Mouse (Mus musculus): ENCODE measurements around the gene Snrpg. TPM values are rescaled to one million over a fixed set of nuclear protein-coding genes. Genes with fewer than 3 reads are reported as not detected.

Snrpg gene
- 174 and 204 TPM in 2 replicates for polyA plus RNA-seq (2015; fragmentation: Nextera tagmentation; extraction: Ambion mirVana)

DNA sequence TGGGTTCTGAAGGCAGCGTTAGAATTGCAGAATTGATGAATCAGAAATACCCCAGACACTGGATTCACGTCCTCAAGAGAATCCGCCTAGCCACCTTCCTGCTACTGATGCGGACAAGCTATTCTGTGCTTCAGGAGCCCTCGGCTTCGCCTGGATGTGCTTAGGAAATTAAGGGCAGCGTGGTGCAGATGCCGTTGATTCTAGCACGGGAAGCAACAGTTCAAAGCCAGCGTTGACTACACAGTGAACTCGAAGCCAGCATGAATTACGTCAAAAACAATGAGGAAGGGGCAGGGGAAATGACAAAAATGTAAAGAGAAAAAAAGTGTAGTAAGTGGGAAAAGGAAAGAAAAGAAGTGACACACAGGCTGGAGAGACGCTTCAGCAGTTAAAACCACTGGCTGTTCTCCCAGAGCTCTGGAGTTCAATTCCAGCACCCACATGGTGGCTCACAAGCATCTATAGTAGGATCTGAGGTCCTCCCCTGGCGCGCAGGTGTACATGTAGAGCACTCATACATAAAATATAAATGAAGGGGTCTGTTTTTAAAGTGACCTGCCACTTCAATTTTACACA is at the start of gene Snrpg:
Gene Snrpg, plus strand, starts transcription at position 541 of the 576 bp plus-strand sequence.
- ATAC-seq (no peak; the same call in 1 of the 2 replicates), DNase-seq (no peak)
- H3K27ac ChIP-seq (ENCODE audit: low read depth), result peak within 1 kb of the TSS; percentile 83
- H3K4me3 ChIP-seq (ENCODE audit: low read depth, low read length), result peak within 1 kb of the TSS; percentile 69
- peaks cover 7% of the 10 kb centered on the region; the same call in 1 of the 2 replicates for H3K36me3 ChIP-seq (replicated peaks; ENCODE audit: insufficient read depth, low read length)
- 12% methylated on average over 15 of the region's 15 CpGs for WGBS (ENCODE audit: insufficient replicate concordance)
- H3K27me3 ChIP-seq (ENCODE audit: insufficient read depth, low read length), result no peaks in the 10 kb centered on the region
- peaks cover 23% of the 10 kb centered on the region for H3K4me1 ChIP-seq (ENCODE audit: insufficient read depth)
- peak within 1 kb of the TSS; percentile 91 for H3K4me2 ChIP-seq (ENCODE audit: low read depth, low read length)
- peak within 1 kb of the TSS; percentile 74 for H3K9ac ChIP-seq (replicated peaks)
- no peak for TF ChIP-seq CTCF (IDR thresholded peaks at IDR 0.05; ENCODE audit: low read depth)
- TF ChIP-seq EP300 (IDR thresholded peaks at IDR 0.05; ENCODE audit: low read depth), result no peak
- H3K9me3 ChIP-seq (ENCODE audit: low read length), result no peaks in the 10 kb centered on the region

DNA sequence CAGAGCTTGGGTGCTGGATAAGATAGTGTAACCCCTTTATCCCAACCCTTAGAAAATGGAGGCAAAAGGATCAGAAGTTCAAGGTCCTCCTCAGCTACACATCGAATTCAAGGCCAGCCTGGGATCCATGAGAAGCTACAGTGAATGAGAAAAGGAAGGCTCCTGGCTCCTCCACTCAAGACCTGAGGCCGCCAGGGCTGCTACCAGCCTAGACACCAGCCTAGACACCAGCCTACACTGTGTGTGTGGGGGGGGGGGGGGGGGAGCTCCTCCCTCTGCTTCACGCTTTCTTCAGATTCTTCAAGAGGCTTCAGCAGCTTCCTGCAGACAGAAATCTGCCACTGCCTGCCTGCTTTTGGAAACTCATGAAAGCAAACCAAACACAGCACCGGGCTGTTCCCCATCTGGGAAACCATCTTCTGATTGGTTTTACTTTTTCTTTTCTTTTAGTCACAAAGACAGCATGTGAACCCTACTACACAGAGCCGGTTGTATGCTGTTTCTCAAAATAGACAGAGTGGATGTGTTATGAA is 49.0 kb upstream of the Snrpg start:
- Histone ChIP-seq H3K4me3 (ENCODE audit: low read depth, low read length) (no peak overlapping the region), H3K9ac (replicated peaks) (no peak overlapping the region), H3K4me1 (ENCODE audit: insufficient read depth) (no peaks in the 10 kb centered on the region), H3K27me3 (ENCODE audit: insufficient read depth, low read length) (no peaks in the 10 kb centered on the region), H3K36me3 (replicated peaks; ENCODE audit: insufficient read depth, low read length) (no peaks in the 10 kb centered on the region), H3K9me3 (ENCODE audit: low read length) (no peaks in the 10 kb centered on the region), H3K4me2 (ENCODE audit: low read depth, low read length) (no peak overlapping the region), H3K27ac (ENCODE audit: low read depth) (no peak overlapping the region)
- ATAC-seq (no peak), DNase-seq (no peak)
- TF ChIP-seq CTCF (IDR thresholded peaks at IDR 0.05; ENCODE audit: low read depth), result no peak
- no peak for TF ChIP-seq EP300 (IDR thresholded peaks at IDR 0.05; ENCODE audit: low read depth)
- WGBS (ENCODE audit: insufficient replicate concordance), result 68% methylated on average over 5 of the region's 5 CpGs

DNA sequence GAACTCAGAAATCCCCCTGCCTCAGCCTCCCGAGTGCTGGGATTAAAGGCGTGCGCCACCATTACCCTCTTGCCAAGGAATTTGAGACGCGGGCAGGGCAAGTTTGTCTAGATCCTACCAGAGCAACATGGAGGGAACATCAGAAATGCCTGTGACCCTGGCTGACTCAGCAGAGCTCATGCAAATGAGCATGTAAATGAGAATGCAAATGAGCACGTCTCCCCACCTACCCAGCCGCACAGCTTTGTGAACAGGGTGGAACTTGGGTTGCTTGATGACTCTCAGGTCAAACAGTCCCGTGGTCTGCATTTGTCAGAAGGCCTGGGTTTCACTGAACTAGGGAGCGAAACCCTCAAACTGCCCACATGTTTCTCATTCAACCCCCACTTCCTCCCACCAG is 48.1 kb upstream of the Snrpg start:
- no peak overlapping the region for H3K4me2 ChIP-seq (ENCODE audit: low read depth, low read length)
- no peaks in the 10 kb centered on the region for H3K9me3 ChIP-seq (ENCODE audit: low read length)
- DNase-seq (no peak), ATAC-seq (no peak)
- TF ChIP-seq CTCF (IDR thresholded peaks at IDR 0.05; ENCODE audit: low read depth), result no peak
- no peak for TF ChIP-seq EP300 (IDR thresholded peaks at IDR 0.05; ENCODE audit: low read depth)
- 90% methylated on average over 9 of the region's 9 CpGs for WGBS (ENCODE audit: insufficient replicate concordance)
- H3K27ac ChIP-seq (ENCODE audit: low read depth), result no peak overlapping the region
- no peaks in the 10 kb centered on the region for H3K36me3 ChIP-seq (replicated peaks; ENCODE audit: insufficient read depth, low read length)
- H3K27me3 ChIP-seq (ENCODE audit: insufficient read depth, low read length), result no peaks in the 10 kb centered on the region
- no peaks in the 10 kb centered on the region for H3K4me1 ChIP-seq (ENCODE audit: insufficient read depth)
- no peak overlapping the region for H3K4me3 ChIP-seq (ENCODE audit: low read depth, low read length)
- no peak overlapping the region for H3K9ac ChIP-seq (replicated peaks)

DNA sequence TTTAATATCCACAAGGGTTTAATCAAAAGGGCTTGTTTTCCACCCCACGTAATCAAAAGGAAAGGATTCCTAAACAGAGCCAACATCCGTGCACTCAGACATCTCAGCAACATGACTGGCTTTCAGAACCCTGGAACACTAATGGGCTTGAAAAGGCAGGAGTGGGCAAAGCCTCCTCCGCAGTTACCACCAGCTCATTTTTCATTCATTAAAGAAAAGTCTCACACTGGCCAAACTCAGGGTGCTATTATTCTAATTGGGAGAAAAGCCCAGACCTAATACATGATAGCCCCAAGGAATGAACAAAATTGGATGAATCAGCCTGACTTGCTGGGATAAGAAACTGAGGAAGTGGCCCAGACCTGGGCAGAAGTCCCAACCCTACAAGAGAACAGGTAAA is 46.7 kb upstream of the Snrpg start:
- no peaks in the 10 kb centered on the region for H3K27me3 ChIP-seq (ENCODE audit: insufficient read depth, low read length)
- DNase-seq, result no peak
- H3K4me2 ChIP-seq (ENCODE audit: low read depth, low read length), result no peak overlapping the region
- H3K4me1 ChIP-seq (ENCODE audit: insufficient read depth), result no peaks in the 10 kb centered on the region
- WGBS (ENCODE audit: insufficient replicate concordance), result 76% methylated on average over 3 of the region's 3 CpGs
- TF ChIP-seq CTCF (IDR thresholded peaks at IDR 0.05; ENCODE audit: low read depth) (no peak), EP300 (IDR thresholded peaks at IDR 0.05; ENCODE audit: low read depth) (no peak)
- no peak for ATAC-seq
- no peak overlapping the region for H3K4me3 ChIP-seq (ENCODE audit: low read depth, low read length)
- no peaks in the 10 kb centered on the region for H3K36me3 ChIP-seq (replicated peaks; ENCODE audit: insufficient read depth, low read length)
- H3K27ac ChIP-seq (ENCODE audit: low read depth), result no peak overlapping the region
- H3K9me3 ChIP-seq (ENCODE audit: low read length), result no peaks in the 10 kb centered on the region
- H3K9ac ChIP-seq (replicated peaks), result no peak overlapping the region

DNA sequence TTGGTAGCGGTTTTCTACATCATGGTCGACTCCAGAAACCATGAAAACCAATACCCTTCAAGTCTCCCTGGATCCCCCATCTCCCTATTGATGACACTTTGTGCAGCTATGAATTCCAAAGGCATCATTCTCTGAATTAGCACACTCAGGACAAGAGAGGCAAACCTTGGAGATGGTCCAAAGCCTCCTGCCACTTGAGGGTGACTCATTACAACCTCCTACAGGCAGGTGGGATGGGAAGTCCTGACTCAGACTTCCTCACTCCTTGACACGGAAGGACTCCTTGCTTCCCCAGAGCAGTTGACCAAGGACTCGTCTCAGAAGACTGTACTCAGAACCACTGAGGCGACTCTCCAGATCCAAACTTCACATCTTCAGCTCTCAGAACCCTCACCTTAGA is 45.5 kb upstream of the Snrpg start:
- H3K27me3 ChIP-seq (ENCODE audit: insufficient read depth, low read length), result no peaks in the 10 kb centered on the region
- no peak overlapping the region for H3K27ac ChIP-seq (ENCODE audit: low read depth)
- no peak for ATAC-seq
- no peak for TF ChIP-seq CTCF (IDR thresholded peaks at IDR 0.05; ENCODE audit: low read depth)
- no peak for TF ChIP-seq EP300 (IDR thresholded peaks at IDR 0.05; ENCODE audit: low read depth)
- H3K4me1 ChIP-seq (ENCODE audit: insufficient read depth), result no peaks in the 10 kb centered on the region
- no peaks in the 10 kb centered on the region for H3K9me3 ChIP-seq (ENCODE audit: low read length)
- 65% methylated on average over 5 of the region's 5 CpGs for WGBS (ENCODE audit: insufficient replicate concordance)
- no peaks in the 10 kb centered on the region for H3K36me3 ChIP-seq (replicated peaks; ENCODE audit: insufficient read depth, low read length)
- H3K4me3 ChIP-seq (ENCODE audit: low read depth, low read length), result no peak overlapping the region
- DNase-seq, result no peak
- H3K4me2 ChIP-seq (ENCODE audit: low read depth, low read length), result no peak overlapping the region
- H3K9ac ChIP-seq (replicated peaks), result no peak overlapping the region

DNA sequence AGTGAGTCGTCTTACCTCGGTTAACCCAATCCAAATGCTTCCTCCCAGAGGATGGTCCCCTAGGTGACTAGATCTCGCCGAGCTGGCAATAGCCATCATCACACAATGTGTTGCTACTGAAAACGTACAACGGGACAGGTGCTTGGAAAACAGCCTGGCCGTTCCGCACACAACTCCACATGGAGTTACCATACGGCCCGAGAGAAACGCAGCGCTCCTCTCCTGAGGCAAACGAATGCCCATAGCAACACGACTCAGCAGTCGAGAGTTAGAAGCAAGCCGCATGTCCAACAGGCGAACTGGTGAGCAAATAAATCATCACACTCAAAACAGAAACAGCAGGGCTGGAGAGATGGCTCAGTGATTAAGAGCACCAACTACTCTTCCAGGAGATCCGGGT is 44.2 kb upstream of the Snrpg start:
- WGBS (ENCODE audit: insufficient replicate concordance), result 80% methylated on average over 18 of the region's 18 CpGs
- no peak for DNase-seq
- no peak overlapping the region for H3K4me3 ChIP-seq (ENCODE audit: low read depth, low read length)

More for the DNA sequence above, 44.2 kb upstream of the Snrpg start:
- ATAC-seq, result no peak
- TF ChIP-seq EP300 (IDR thresholded peaks at IDR 0.05; ENCODE audit: low read depth), result no peak
- TF ChIP-seq CTCF (IDR thresholded peaks at IDR 0.05; ENCODE audit: low read depth), result no peak
- H3K9me3 ChIP-seq (ENCODE audit: low read length), result no peaks in the 10 kb centered on the region
- no peaks in the 10 kb centered on the region for H3K4me1 ChIP-seq (ENCODE audit: insufficient read depth)
- no peak overlapping the region for H3K4me2 ChIP-seq (ENCODE audit: low read depth, low read length)
- H3K36me3 ChIP-seq (replicated peaks; ENCODE audit: insufficient read depth, low read length), result no peaks in the 10 kb centered on the region
- H3K9ac ChIP-seq (replicated peaks), result no peak overlapping the region
- no peak overlapping the region for H3K27ac ChIP-seq (ENCODE audit: low read depth)
- H3K27me3 ChIP-seq (ENCODE audit: insufficient read depth, low read length), result no peaks in the 10 kb centered on the region
